Mouse (Mus musculus) limb, embryonic 10.5 days (tissue): ENCODE results near the gene A1bg. TPM values are rescaled to one million over a fixed set of nuclear protein-coding genes. Genes with fewer than 3 reads are reported as not detected.

Experiments
- DNase-seq: peaks from one replicate; pipeline ENCODE4 v3.0.0-alpha.2; 2017; ENCODE audit warnings: low spot score
- H3K27ac ChIP-seq: fragments of 300-500 bp; sonication (generic); 2 replicates; pipeline ENCODE4 v1.5.1; 2016; ENCODE audit warnings: mild to moderate bottlenecking
- H3K27me3 ChIP-seq: fragments of 300-500 bp; sonication (generic); 2 replicates; pipeline ENCODE4 v1.6.1; 2016; ENCODE audit warnings: low read depth, mild to moderate bottlenecking; ENCODE audit not compliant: poor library complexity, severe bottlenecking
- H3K36me3 ChIP-seq: fragments of 300-500 bp; sonication (generic); 2 replicates; pipeline ENCODE4 v1.6.1; 2016; ENCODE audit warnings: mild to moderate bottlenecking, moderate library complexity
- H3K4me1 ChIP-seq: fragments of 300-500 bp; sonication (generic); 2 replicates; pipeline ENCODE4 v1.6.1; 2016
- H3K4me3 ChIP-seq: fragments of 300-500 bp; sonication (generic); 2 replicates; pipeline ENCODE4 v1.5.1; 2016; ENCODE audit warnings: mild to moderate bottlenecking, moderate library complexity
- H3K9me3 ChIP-seq: fragments of 300-500 bp; sonication (generic); replicated peaks from 2 replicates; pipeline ENCODE4 v1.6.1; 2016; ENCODE audit warnings: mild to moderate bottlenecking
- WGBS: fragments of 180-500 bp; shearing (Covaris S2); methylation state at CpG from one replicate; pipeline ENCODE4 v1.1.7; 2016; 5-methylcytosine and 5-hydroxymethylcytosine counted together
- polyA plus RNA-seq: library from polyadenylated mRNA; unstranded; fragments of >200 nt; fragmentation: Nextera tagmentation; extraction: Ambion mirVana; gene quantifications from 2 replicates; pipeline ENCODE4 v1.2.1, GENCODE M21; 2016

Gene A1bg
- polyA plus RNA-seq, 1 experiment from 2014 or later: not detected

DNA sequence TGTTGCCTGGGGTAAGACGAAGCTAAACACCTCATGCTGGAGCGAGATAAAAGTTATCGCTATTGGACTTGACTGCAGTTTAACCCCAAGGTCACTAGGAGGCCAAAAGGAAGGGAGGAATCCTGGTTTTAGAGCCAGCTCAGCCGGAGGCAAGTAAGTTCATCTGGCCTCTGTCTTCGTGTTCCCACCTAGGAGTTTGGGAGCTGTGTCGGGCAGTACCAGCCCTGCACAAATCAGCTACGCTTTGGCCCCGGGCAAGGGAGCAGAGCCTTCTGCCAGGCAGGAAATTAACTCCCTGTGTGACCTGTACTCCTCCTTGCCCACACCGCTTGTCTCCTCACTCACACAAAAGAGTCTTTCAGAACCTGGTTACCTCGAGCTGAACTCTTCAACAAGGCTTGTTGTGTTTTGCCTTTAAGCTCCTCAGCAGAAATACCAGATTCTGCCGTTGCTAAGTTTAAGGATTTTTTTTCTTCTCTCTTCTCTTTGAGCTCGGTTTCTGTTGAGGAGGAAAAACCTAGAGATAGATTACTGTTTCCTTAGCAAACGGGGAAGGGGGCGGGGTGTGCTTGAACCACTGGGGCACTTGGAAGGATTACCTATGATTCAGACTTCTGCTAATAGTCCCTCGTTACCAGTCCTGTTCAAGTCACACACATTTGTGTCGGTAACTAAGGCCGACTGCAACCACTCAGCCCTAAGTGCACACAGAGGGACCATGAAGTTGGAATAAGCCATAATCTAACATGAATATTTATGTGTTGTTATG, 69.4 kb downstream of the A1bg start, which contains the start of gene Fam84b:
Gene Fam84b, minus strand, starts transcription at position 548 of the 769 bp plus-strand sequence.
- Histone ChIP-seq H3K36me3 (no peaks in the 10 kb centered on the region), H3K27me3 (no peaks in the 10 kb centered on the region), H3K27ac (peak within 1 kb of the TSS; percentile 70), H3K9me3 (no peaks in the 10 kb centered on the region), H3K4me1 (peaks cover 17% of the 10 kb centered on the region), H3K4me3 (no peak within 1 kb of the TSS)
- DNase-seq: peak; percentile 52
- 32% methylated on average over 17 of the region's 17 CpGs for WGBS

DNA sequence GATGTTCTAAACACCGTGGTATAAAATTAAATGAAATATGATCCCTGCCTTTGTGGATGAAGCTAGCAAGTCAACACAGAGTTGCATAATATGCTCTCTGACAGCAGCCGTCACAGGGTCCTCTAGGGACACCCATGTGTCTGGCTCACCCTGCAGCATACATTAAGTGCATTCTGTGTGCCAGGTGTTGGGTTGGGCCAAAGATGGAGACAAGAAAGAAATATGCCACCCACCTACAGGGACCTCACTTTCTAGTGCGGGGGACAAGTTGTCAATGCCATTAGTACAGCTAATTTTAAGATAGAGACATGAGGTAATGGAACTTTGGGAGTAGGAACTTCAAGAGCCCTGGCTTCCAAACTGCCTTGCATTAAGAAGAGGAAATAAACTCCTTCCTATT, 74.2 kb downstream of the A1bg start:
- Histone ChIP-seq H3K9me3 (no peaks in the 10 kb centered on the region), H3K4me3 (no peak overlapping the region), H3K4me1 (peaks cover 27% of the 10 kb centered on the region), H3K27ac (no peak overlapping the region), H3K27me3 (no peaks in the 10 kb centered on the region), H3K36me3 (no peaks in the 10 kb centered on the region)
- WGBS: 77% methylated on average over 3 of the region's 3 CpGs
- no peak for DNase-seq

Other genes with a start within 250 kb of the A1bg start
- gene Fam84b, start 69.2 kb downstream of the A1bg start, polyA plus RNA-seq: 7.4 and 7.5 TPM in 2 replicates